Mouse (Mus musculus) liver, adult 2 months (tissue): Measurements from ENCODE around the gene Pigs.
A peak's percentile ranks its signal among the peaks of the same experiment; 100 is the strongest.

Experiments used
- CTCF ChIP-seq: fragments of 200-500 bp; IDR thresholded peaks from 2 replicates; pipeline ENCODE4 v1.5.1; 2011; ENCODE audit warnings: low read depth, low read length, control low read depth
- POLR2A ChIP-seq: fragments of 200-500 bp; IDR thresholded peaks from 2 replicates; pipeline ENCODE4 v1.6.1; 2011; ENCODE audit warnings: low read length, control low read depth; ENCODE audit not compliant: insufficient read depth; ENCODE audit errors: extremely low read depth

DNA sequence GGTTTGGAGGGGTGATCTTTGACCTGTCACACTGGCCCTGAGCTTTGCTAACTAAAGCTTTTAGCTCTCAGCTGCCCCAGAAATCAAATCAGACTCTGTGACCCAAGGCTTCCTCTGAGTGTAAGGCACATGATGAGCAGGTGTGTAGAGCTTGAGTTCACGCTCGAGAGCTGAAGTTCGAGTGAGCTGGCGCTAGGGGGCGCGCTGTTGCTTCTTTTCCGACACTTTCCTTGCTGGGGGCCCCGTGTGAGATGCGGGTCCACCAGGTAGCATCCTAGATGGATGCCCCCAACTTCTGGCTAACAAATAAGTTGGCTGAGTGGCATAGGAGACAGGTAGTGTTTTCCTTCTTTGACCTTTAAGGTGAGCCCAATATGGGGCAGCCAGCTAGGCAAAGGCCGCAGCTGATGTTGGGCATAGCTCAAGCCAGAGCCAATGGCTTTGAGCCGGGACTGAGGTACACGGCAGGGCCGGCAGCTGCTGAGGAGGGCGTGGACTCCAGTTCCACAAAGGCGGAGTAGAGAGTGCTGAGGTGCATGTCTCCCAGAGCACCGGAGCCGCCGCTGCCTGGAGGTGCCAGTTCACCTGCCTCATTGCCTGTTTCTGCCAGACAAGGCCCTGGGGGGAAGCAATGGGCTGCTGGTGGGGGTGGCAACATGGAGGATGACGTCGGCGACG is 30.3 kb downstream of the Pigs start:
- peak; percentile 81 for TF ChIP-seq CTCF
- TF ChIP-seq POLR2A: no peak
